Mouse (Mus musculus): ENCODE measurements at regions not wholly inside any gene's neighbourhood (a gene's known extent, or its start where the extent isn't known, plus 50 kb on each side); places are given as distances from the start of the nearest gene placed in this dataset.

DNA sequence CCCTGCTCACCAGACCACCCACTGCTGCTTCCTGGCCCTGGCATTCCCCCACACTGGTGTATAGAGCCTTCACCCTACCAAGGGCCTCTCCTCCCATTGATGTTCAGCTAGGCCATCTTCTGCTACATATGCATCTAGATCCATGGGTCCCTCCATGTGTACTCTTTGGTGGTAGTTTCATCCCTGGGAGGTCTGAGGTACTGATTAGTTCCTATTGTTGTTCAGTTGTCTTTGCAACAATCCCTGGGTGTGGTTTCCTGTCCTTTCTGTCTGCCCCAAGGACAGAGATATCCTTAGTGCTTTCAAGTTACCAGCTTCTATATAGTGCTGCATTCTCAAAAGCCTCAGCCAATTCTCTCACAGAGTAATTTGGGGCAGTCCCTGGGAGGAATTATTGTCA is 440.1 kb upstream of the Apob start:
- Histone ChIP-seq H3K4me3 (no peak overlapping the region), H3K9ac (no peak overlapping the region), H3K27ac (no peak overlapping the region), H3K36me3 (no peaks in the 10 kb centered on the region), H3K4me2 (no peak overlapping the region), H3K27me3 (no peaks in the 10 kb centered on the region), H3K9me3 (no peaks in the 10 kb centered on the region), H3K4me1 (no peaks in the 10 kb centered on the region)
- ATAC-seq (ENCODE audit: insufficient number of reproducible peaks, insufficient read depth, low FRiP score, low TSS enrichment, low read depth), result no peak

GRCm38 (mm10) chr12:7543281-7543981 is 434.0 kb upstream of the Apob start:
- H3K4me3 ChIP-seq, result no peak overlapping the region
- H3K4me2 ChIP-seq, result no peak overlapping the region
- H3K4me1 ChIP-seq, result no peaks in the 10 kb centered on the region
- no peaks in the 10 kb centered on the region for H3K36me3 ChIP-seq
- H3K9me3 ChIP-seq, result no peaks in the 10 kb centered on the region
- no peak overlapping the region for H3K9ac ChIP-seq
- no peak overlapping the region for H3K27ac ChIP-seq
- no peak for ATAC-seq (ENCODE audit: insufficient number of reproducible peaks, insufficient read depth, low FRiP score, low TSS enrichment, low read depth)
- WGBS, result 53% methylated on average over 8 of the region's 8 CpGs
- H3K27me3 ChIP-seq, result no peaks in the 10 kb centered on the region

GRCm38 (mm10) chr12:7548759-7549158 is 428.7 kb upstream of the Apob start:
- H3K4me3 ChIP-seq, result no peak overlapping the region
- no peaks in the 10 kb centered on the region for H3K27me3 ChIP-seq
- no peak overlapping the region for H3K4me2 ChIP-seq
- H3K9me3 ChIP-seq, result no peaks in the 10 kb centered on the region
- no peaks in the 10 kb centered on the region for H3K4me1 ChIP-seq
- H3K9ac ChIP-seq, result no peak overlapping the region
- no peak overlapping the region for H3K27ac ChIP-seq
- no peaks in the 10 kb centered on the region for H3K36me3 ChIP-seq
- WGBS, result 74% methylated on average over 1 of the region's 1 CpGs
- ATAC-seq (ENCODE audit: insufficient number of reproducible peaks, insufficient read depth, low FRiP score, low TSS enrichment, low read depth), result no peak

DNA sequence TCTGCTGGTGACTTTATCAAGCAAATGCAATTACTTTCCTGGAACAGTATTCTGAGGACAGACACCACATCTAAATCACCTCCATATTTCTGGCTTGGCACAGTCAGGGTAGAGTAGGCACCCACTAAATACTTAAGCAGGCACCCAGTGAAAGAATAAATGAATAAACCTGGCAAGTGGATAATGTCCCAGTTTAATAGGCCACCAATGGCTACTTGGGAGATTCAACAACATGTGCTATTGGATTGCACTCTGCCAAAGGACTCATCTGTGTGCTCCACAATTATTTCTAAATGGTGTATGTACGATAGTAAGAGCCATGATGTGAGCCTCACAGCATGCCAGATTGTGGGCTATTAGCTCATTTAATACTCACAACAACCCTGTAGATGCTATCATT is 417.2 kb upstream of the Apob start:
- WGBS, result 86% methylated on average over 1 of the region's 1 CpGs
- Histone ChIP-seq H3K4me3 (no peak overlapping the region), H3K27me3 (no peaks in the 10 kb centered on the region), H3K4me1 (no peaks in the 10 kb centered on the region), H3K36me3 (no peaks in the 10 kb centered on the region), H3K9ac (no peak overlapping the region), H3K27ac (no peak overlapping the region), H3K9me3 (no peaks in the 10 kb centered on the region), H3K4me2 (no peak overlapping the region)
- no peak for ATAC-seq (ENCODE audit: insufficient number of reproducible peaks, insufficient read depth, low FRiP score, low TSS enrichment, low read depth)

GRCm38 (mm10) chr12:7576081-7576480 is 401.4 kb upstream of the Apob start:
- 80% methylated on average over 2 of the region's 2 CpGs for WGBS
- Histone ChIP-seq H3K4me2 (no peak overlapping the region), H3K36me3 (no peaks in the 10 kb centered on the region), H3K27me3 (no peaks in the 10 kb centered on the region), H3K4me3 (no peak overlapping the region), H3K9me3 (no peaks in the 10 kb centered on the region), H3K4me1 (no peaks in the 10 kb centered on the region), H3K27ac (no peak overlapping the region), H3K9ac (no peak overlapping the region)
- ATAC-seq (ENCODE audit: insufficient number of reproducible peaks, insufficient read depth, low FRiP score, low TSS enrichment, low read depth), result no peak

DNA sequence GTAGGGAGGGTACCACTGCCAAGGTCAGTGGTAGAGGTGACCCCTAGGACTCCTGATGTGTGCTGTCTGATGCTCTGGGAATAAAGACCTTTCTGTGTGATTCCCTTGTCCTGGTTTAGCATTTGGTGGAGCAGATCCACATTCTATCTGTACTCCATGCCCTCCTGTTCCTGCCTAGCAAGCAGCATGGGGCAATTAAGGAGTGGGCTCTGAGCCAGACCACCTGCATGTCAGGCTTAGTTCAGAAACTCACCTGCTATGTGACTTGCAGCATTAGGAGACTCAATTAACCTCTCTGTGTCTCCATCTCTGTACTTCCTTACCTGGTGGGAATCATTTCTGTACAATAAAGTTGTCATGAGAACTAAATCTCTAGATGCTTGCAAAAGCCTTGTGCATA is 389.9 kb upstream of the Apob start:
- Histone ChIP-seq H3K4me3 (no peak overlapping the region), H3K27ac (no peak overlapping the region), H3K9ac (no peak overlapping the region), H3K36me3 (no peaks in the 10 kb centered on the region), H3K27me3 (no peaks in the 10 kb centered on the region), H3K4me1 (no peaks in the 10 kb centered on the region), H3K4me2 (no peak overlapping the region), H3K9me3 (no peaks in the 10 kb centered on the region)
- no peak for ATAC-seq (ENCODE audit: insufficient number of reproducible peaks, insufficient read depth, low FRiP score, low TSS enrichment, low read depth)

DNA sequence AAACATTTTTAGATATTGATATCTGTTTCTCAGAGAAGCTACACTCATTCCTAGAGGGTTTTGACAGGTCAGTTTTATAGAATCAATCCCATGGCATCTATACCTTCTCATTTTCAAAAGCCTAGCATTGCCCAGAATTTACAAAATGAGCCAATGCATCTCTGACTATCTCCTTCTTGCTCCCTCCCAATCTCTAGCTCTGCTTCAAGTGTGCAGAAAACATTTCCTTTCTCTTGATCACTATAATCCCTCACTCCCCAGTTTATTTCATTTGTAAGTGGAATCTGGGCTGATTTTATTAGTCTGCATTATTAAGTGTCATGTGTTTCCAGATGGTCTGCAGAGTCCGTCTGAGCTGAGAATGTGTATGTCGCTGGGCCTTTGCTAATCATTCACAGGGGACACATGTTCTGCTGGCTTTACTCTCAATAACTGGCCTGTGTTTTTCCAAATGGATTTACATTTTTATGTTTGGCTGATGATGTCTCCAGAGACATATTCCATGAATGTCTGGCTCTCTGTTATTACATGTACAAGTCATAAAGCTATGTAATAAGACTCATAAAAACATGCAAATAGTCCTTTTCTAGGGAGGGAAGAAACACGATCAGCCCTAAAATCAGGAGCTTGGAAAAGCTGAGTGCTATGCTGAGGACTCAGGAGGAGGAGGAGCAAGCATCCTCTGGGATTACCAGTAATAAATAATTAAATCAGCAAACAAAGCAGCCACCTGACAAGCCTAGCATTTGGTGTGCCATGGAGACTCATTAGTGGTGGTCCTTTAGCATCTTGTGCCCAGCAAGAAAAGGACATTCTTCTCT is 366.0 kb upstream of the Apob start:
- Histone ChIP-seq H3K4me1 (no peaks in the 10 kb centered on the region), H3K9me3 (no peaks in the 10 kb centered on the region), H3K27me3 (no peaks in the 10 kb centered on the region), H3K36me3 (no peaks in the 10 kb centered on the region), H3K9ac (no peak overlapping the region), H3K4me2 (no peak overlapping the region), H3K27ac (no peak overlapping the region), H3K4me3 (no peak overlapping the region)
- 58% methylated on average over 3 of the region's 3 CpGs for WGBS
- no peak for ATAC-seq (ENCODE audit: insufficient number of reproducible peaks, insufficient read depth, low FRiP score, low TSS enrichment, low read depth)

DNA sequence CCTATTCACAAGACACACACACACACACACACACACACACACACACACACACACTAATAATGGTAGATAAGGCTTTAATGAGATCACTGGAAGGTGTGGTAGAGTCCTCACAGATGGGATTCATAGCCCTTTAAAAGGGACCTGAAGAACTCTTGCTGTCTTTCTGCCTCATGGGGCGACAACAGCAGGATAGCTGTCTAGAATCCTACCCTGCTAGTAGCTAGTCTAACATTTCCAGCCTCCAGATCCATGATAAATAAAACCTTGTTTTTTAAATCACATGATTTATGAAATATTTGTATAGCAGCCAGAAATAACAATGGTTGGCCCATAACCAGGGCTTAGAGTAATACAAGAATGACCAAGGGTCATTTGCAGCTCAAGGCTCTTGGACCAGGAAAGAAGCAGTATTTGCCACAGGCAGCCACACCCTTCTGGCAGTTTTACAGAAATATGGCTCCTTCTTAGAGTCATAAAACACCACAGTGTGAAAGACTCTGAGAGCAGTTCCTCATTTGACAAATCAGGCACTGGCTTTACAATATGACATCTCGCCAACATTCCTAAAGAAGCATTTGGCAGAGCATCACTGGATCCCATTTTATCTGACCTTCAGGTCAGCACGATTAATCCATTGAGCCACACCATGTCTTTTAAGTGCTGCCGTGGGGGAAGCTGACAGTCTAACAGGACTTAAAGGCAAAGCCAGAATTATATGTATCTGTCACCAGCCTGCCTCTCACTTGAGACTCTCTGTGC is 340.9 kb upstream of the Apob start:
- H3K4me3 ChIP-seq, result no peak overlapping the region
- H3K36me3 ChIP-seq, result no peaks in the 10 kb centered on the region
- 0 out of 2 replicates have a peak, but pooled peaks cover 4% of the 10 kb centered on the region for H3K4me1 ChIP-seq
- H3K9ac ChIP-seq, result no peak overlapping the region
- H3K4me2 ChIP-seq, result no peak overlapping the region
- H3K27me3 ChIP-seq, result no peaks in the 10 kb centered on the region
- no peak overlapping the region for H3K27ac ChIP-seq
- ATAC-seq (ENCODE audit: insufficient number of reproducible peaks, insufficient read depth, low FRiP score, low TSS enrichment, low read depth), result no peak
- WGBS, result 63% methylated on average over 4 of the region's 4 CpGs
- H3K9me3 ChIP-seq, result no peaks in the 10 kb centered on the region

- no peak for ATAC-seq (ENCODE audit: insufficient number of reproducible peaks, insufficient read depth, low FRiP score, low TSS enrichment, low read depth)
- no peaks in the 10 kb centered on the region for H3K36me3 ChIP-seq
- H3K4me2 ChIP-seq, result no peak overlapping the region
- no peak overlapping the region for H3K9ac ChIP-seq
- no peaks in the 10 kb centered on the region for H3K9me3 ChIP-seq
- 72% methylated on average over 4 of the region's 4 CpGs for WGBS
- no peak overlapping the region for H3K27ac ChIP-seq
- H3K4me3 ChIP-seq, result no peak overlapping the region
- H3K27me3 ChIP-seq, result no peaks in the 10 kb centered on the region
- H3K4me1 ChIP-seq, result 0 out of 2 replicates have a peak, but pooled peaks cover 4% of the 10 kb centered on the region
Measured at GRCm38 (mm10) chr12:7637629-7638028, 339.8 kb upstream of the Apob start.

DNA sequence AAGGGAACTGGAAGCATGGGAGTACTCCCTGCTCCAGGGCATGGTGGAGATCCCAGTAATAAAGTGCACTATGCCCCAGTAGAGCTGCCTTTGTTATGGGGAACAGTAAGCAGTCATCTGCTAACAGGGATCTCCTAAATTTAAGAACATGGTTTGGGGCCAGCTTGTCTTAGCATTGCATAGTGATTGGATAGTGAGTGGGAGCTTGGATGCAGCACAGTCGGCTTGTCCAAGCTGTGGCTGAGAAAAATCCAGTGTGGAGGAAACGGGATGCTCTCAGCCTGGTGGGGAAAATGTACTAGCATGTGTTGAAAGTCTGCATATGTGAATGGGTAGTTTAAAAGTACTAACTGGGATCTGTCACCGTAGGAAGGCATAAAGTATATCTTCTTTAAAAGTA is 326.6 kb upstream of the Apob start:
- 86% methylated on average over 3 of the region's 3 CpGs for WGBS

GRCm38 (mm10) chr12:7662027-7662426 is 315.4 kb upstream of the Apob start:
- H3K27me3 ChIP-seq, result no peaks in the 10 kb centered on the region
- no peak overlapping the region for H3K27ac ChIP-seq
- H3K36me3 ChIP-seq, result no peaks in the 10 kb centered on the region
- no peaks in the 10 kb centered on the region for H3K9me3 ChIP-seq
- H3K4me1 ChIP-seq, result no peaks in the 10 kb centered on the region
- no peak for ATAC-seq (ENCODE audit: insufficient number of reproducible peaks, insufficient read depth, low FRiP score, low TSS enrichment, low read depth)
- no peak overlapping the region for H3K4me3 ChIP-seq
- H3K4me2 ChIP-seq, result no peak overlapping the region
- WGBS, result 50% methylated on average over 3 of the region's 3 CpGs
- no peak overlapping the region for H3K9ac ChIP-seq

More for the DNA sequence above, 326.6 kb upstream of the Apob start:
- Histone ChIP-seq H3K4me1 (no peaks in the 10 kb centered on the region), H3K9ac (no peak overlapping the region), H3K9me3 (no peaks in the 10 kb centered on the region), H3K27me3 (no peaks in the 10 kb centered on the region), H3K4me3 (no peak overlapping the region), H3K4me2 (no peak overlapping the region), H3K36me3 (no peaks in the 10 kb centered on the region), H3K27ac (no peak overlapping the region)
- ATAC-seq (ENCODE audit: insufficient number of reproducible peaks, insufficient read depth, low FRiP score, low TSS enrichment, low read depth), result no peak

DNA sequence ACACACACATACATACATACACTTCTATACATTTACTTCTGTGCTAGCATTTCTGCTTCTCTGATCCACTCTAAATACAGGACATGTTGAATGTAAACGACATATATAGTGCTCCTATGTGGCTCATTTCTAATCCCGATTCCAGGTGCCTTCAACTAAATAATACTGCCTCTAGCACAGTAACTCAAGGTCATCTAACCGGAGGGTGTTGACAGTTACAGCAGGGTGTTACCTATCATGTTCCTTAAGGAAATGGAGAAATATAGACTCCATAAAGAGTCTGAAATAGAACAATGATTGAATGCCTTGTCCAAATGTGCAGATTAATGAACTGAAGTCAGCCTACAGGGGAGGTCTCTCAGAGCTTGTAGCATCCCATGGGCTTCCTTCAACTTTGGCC is 307.3 kb upstream of the Apob start:
- no peak overlapping the region for H3K27ac ChIP-seq
- H3K4me1 ChIP-seq, result no peaks in the 10 kb centered on the region
- no peaks in the 10 kb centered on the region for H3K36me3 ChIP-seq
- no peak for ATAC-seq (ENCODE audit: insufficient number of reproducible peaks, insufficient read depth, low FRiP score, low TSS enrichment, low read depth)
- no peak overlapping the region for H3K4me3 ChIP-seq
- no peak overlapping the region for H3K9ac ChIP-seq
- WGBS, result 83% methylated on average over 3 of the region's 3 CpGs
- H3K4me2 ChIP-seq, result no peak overlapping the region
- no peaks in the 10 kb centered on the region for H3K27me3 ChIP-seq
- no peaks in the 10 kb centered on the region for H3K9me3 ChIP-seq

Measured in embryonic facial prominence, embryonic 13.5 days (tissue).